Mouse (Mus musculus): ENCODE measurements around the gene Gabbr2.

GRCm38 (mm10) chr4:46792280-46793026, 199.2 kb downstream of the Gabbr2 start:
- TF ChIP-seq CTCF (IDR thresholded peaks at IDR 0.05; ENCODE audit: insufficient read depth, low read length) (no peak), POLR2A (IDR thresholded peaks at IDR 0.05; ENCODE audit: borderline replicate concordance, extremely low read depth, low read depth, low read length) (no peak)
